Mouse (Mus musculus) midbrain, postnatal 0 days (tissue): ENCODE data around the gene Mfsd14a. TPM values are rescaled to one million over a fixed set of nuclear protein-coding genes. Genes with fewer than 3 reads are reported as not detected.
A peak's percentile ranks its signal among the peaks of the same experiment; 100 is the strongest.

Experiments used
- ATAC-seq: fragments of 200-750 bp; cut with Nextera tagmentation; 2 replicates; pipeline ENCODE4 v1.8.0; 2017; ENCODE audit warnings: moderate number of reproducible peaks, mild to moderate bottlenecking, moderate TSS enrichment, moderate library complexity; ENCODE audit not compliant: low FRiP score
- DNase-seq: peaks from one replicate; pipeline ENCODE4 v3.0.0-alpha.2; 2015; ENCODE audit warnings: low spot score
- H3K27ac ChIP-seq: fragments of 300-500 bp; sonication (generic); 2 replicates; pipeline ENCODE4 v1.5.1; 2014; ENCODE audit warnings: low read depth, mild to moderate bottlenecking, low read length, mixed read lengths
- H3K27me3 ChIP-seq: fragments of 300-500 bp; sonication (generic); 2 replicates; pipeline ENCODE4 v1.6.1; 2014; ENCODE audit warnings: low read length, control low read depth, mixed read lengths; ENCODE audit not compliant: insufficient read depth
- H3K36me3 ChIP-seq: fragments of 300-500 bp; sonication (generic); 2 replicates; pipeline ENCODE4 v1.6.1; 2014; ENCODE audit warnings: low read length, control low read depth, mixed read lengths; ENCODE audit not compliant: insufficient read depth
- H3K4me1 ChIP-seq: fragments of 300-500 bp; sonication (generic); 2 replicates; pipeline ENCODE4 v1.6.1; 2014; ENCODE audit warnings: mild to moderate bottlenecking, control low read depth, antibody characterized with exemption, low read length, mixed read lengths; ENCODE audit not compliant: insufficient read depth
- H3K4me2 ChIP-seq: fragments of 300-500 bp; sonication (generic); 2 replicates; pipeline ENCODE4 v1.6.1; 2014; ENCODE audit warnings: low read depth, mild to moderate bottlenecking, low read length, mixed read lengths; ENCODE audit not compliant: poor library complexity, severe bottlenecking
- H3K4me3 ChIP-seq: fragments of 300-500 bp; sonication (generic); 2 replicates; pipeline ENCODE4 v1.5.1; 2014; ENCODE audit warnings: low read depth, mild to moderate bottlenecking, low read length, moderate library complexity
- H3K9ac ChIP-seq: fragments of 300-500 bp; sonication (generic); replicated peaks from 2 replicates; pipeline ENCODE4 v1.6.1; 2014; ENCODE audit warnings: mild to moderate bottlenecking, low read length, moderate library complexity, mixed read lengths; ENCODE audit not compliant: poor library complexity, severe bottlenecking
- H3K9me3 ChIP-seq: fragments of 300-500 bp; sonication (generic); 2 replicates; pipeline ENCODE4 v1.6.1; 2016; ENCODE audit warnings: low read length, control low read depth
- CTCF ChIP-seq: IDR thresholded peaks from 2 replicates; pipeline ENCODE4 v1.5.1; 2016; ENCODE audit warnings: antibody characterized with exemption, mild to moderate bottlenecking
- WGBS: fragments of 180-500 bp; shearing (Covaris S2); extraction: QIAGEN DNeasy Blood & Tissue Kit; methylation state at CpG from one replicate; pipeline ENCODE4 v1.1.7; 2014; 5-methylcytosine and 5-hydroxymethylcytosine counted together
- polyA plus RNA-seq: library from polyadenylated mRNA; unstranded; fragments of >200 nt; fragmentation: Nextera tagmentation; extraction: Ambion mirVana; gene quantifications from 2 replicates; pipeline ENCODE4 v1.2.1, GENCODE M21; 2015
- total RNA-seq: library from RNA; depleted of rRNA; stranded (reverse); fragments of >200 nt; gene quantifications from 2 replicates; pipeline ENCODE4 v1.2.3, GENCODE M21; 2014; rRNA removed

Gene Mfsd14a
- 44.7 and 51.1 TPM in 2 replicates for total RNA-seq
- polyA plus RNA-seq, result 49.4 and 50.6 TPM in 2 replicates

DNA sequence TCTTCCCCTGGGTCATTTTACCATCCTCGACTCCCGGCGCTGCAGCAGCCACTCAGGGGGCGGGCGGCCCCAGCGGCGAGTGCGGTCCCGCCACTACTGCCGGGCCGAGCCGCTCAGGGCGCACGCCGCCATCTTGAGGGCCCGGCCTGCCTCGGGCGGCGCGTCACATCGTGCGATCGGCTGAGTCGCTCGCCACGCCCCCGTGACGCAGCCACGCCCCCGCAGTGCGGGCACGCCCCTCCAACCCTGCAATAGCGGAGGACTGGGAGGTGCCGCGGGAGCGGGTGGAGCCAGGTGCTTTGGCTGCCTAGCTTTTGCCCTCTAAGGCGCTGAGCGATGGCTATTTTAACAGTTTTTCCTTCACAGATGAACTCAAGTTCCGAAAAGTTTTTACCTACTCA lies at the start of gene Mfsd14a:
TSS of gene Mfsd14a (minus strand) at position 215 of the 401 bp plus-strand sequence.
- peak; percentile 96 for DNase-seq
- Histone ChIP-seq H3K9ac (peak within 1 kb of the TSS; percentile 94), H3K27me3 (no peaks in the 10 kb centered on the region), H3K9me3 (no peaks in the 10 kb centered on the region), H3K36me3 (no peaks in the 10 kb centered on the region), H3K4me1 (no peaks in the 10 kb centered on the region), H3K4me3 (peak within 1 kb of the TSS; percentile 93), H3K4me2 (peak within 1 kb of the TSS; percentile 64), H3K27ac (peak within 1 kb of the TSS; percentile 90)
- TF ChIP-seq CTCF, result no peak
- WGBS, result under 1% methylated on average over 30 of the region's 39 CpGs
- peak; percentile 98 for ATAC-seq

DNA sequence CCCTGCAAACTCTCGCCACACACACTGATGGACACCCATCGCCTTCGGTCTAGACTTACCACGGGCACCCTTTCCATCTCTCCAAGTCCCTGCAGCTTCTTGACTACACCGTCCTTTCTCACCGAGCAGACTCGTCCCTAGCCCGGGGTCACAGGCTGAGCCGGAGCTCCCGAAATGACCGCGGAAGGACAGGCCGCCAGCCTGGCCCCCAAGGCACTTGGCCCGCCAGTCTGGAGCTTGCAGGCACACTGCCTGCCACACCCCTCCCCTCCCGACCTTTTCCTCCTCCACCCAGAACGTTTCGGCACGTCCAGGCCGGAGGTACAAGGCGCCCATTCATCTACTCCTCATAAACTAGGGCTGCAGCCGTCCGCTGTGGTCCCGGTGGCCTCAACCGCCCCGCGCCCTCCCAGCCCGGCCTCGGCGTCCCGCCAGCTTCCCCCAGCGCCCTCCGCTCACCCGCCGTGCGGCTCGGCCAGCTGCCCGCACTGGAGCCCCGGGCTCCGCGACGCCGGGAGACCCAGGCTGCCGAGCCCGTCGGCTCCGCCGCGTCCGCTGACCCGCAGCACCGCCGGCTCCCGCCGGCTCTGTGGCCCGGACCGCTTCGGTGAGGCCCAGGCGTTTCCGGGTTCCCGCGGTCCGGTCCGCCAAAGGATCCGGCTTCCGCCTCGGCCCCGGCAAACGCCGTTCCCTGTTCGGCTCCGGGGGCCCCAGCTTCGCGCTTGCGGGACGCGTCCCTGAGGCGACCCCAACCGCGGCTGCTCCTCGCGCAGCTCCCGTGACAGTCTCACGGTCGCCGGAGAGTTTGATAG lies 49.4 kb upstream of the Mfsd14a start:
- TF ChIP-seq CTCF, result no peak
- no peaks in the 10 kb centered on the region for H3K27me3 ChIP-seq
- ATAC-seq, result peak; percentile 94
- DNase-seq, result peak; percentile 75
- peak overlapping the region; percentile 96 for H3K4me3 ChIP-seq
- H3K4me1 ChIP-seq, result peaks cover 7% of the 10 kb centered on the region
- peak overlapping the region; percentile 93 for H3K9ac ChIP-seq
- no peaks in the 10 kb centered on the region for H3K36me3 ChIP-seq
- no peaks in the 10 kb centered on the region for H3K9me3 ChIP-seq
- peak overlapping the region; percentile 78 for H3K27ac ChIP-seq
- H3K4me2 ChIP-seq, result peak overlapping the region; percentile 81
- under 1% methylated on average over 71 of the region's 85 CpGs for WGBS

DNA sequence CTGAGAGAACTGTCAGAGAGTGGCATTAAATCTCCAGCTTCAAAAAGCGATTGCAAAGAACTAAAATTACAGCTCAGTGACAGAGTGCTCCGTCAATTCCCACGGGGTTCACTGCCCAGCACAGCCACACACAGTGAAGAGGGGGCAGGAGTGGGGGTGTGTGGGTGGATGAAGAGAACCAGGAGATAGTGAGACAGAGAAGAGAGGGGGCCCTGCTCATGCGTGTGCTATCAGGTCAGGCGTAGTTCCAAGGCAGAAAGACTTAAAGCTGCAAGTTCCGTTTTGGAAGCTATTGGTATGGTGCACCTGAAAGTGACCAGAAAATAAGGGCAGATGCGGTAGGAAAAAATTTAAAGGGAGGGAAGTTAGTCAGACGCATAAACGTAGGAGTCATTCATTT lies 48.5 kb upstream of the Mfsd14a start:
- no peaks in the 10 kb centered on the region for H3K9me3 ChIP-seq
- 0 out of 2 replicates have a peak overlapping the region, but pooled peaks have one; percentile 93 for H3K9ac ChIP-seq
- no peak for ATAC-seq
- H3K27ac ChIP-seq, result no peak overlapping the region
- TF ChIP-seq CTCF, result no peak
- WGBS, result 57% methylated on average over 9 of the region's 9 CpGs
- no peaks in the 10 kb centered on the region for H3K36me3 ChIP-seq
- DNase-seq, result no peak
- no peaks in the 10 kb centered on the region for H3K27me3 ChIP-seq
- peak overlapping the region; percentile 81 for H3K4me2 ChIP-seq
- H3K4me3 ChIP-seq, result peak overlapping the region; percentile 96
- peaks cover 7% of the 10 kb centered on the region for H3K4me1 ChIP-seq

DNA sequence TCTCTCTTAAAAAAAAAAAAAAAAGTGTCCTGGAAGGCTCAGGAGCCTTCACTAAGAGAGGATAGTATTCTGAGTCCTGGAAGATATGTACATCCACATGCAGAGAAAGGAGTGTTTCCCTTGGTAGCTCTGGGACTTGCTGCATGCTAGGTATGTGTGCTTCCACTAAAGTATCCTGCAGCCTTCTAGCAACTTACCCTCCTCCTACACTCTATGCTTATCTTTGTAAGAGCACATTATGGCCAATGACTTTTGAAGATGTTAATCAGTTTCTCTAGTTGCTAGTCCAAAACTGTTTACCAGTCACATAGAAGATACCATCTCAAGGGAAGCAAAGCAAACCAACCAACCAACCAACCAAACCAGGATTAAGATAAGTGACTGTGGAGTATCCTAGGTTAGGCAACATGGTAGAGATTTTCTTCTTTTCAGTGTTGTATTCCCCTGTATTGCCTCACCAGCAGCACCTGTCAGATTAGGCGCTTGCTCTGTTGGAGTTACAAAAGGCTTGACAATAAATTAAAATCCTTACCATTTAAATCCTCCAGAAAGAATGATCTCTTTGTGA lies 43.2 kb upstream of the Mfsd14a start:
- ATAC-seq, result no peak
- Histone ChIP-seq H3K9ac (no peak overlapping the region), H3K27me3 (no peaks in the 10 kb centered on the region), H3K4me2 (no peak overlapping the region), H3K9me3 (no peaks in the 10 kb centered on the region), H3K4me1 (peaks cover under 1% of the 10 kb centered on the region; the same call in 1 of the 2 replicates), H3K27ac (no peak overlapping the region), H3K36me3 (peaks cover 2% of the 10 kb centered on the region; the same call in 1 of the 2 replicates), H3K4me3 (no peak overlapping the region)
- no peak for TF ChIP-seq CTCF
- DNase-seq, result no peak
- 76% methylated on average over 1 of the region's 1 CpGs for WGBS

DNA sequence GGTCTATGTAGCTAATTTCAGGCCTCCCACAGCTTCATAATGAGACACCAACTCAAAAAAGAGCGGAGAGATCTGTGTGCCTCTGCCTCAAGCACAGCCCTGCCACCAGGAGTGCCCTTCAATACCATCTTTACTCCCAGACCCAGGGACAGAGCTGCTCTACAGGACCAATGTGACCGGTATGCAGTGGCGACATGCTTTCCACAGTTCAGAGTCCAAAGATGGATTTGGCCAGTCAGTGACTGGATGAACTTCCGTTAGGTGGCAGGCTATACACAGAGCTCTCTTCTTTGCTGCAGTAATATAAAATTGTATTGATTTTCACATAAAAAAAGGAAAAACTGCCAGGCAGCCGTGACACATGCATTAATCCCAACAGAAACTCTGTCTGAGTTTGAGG lies 41.4 kb upstream of the Mfsd14a start:
- H3K4me1 ChIP-seq, result no peaks in the 10 kb centered on the region
- DNase-seq (no peak), ATAC-seq (no peak)
- TF ChIP-seq CTCF, result no peak
- peaks cover 2% of the 10 kb centered on the region; the same call in 1 of the 2 replicates for H3K36me3 ChIP-seq
- H3K4me2 ChIP-seq, result no peak overlapping the region
- no peak overlapping the region for H3K27ac ChIP-seq
- H3K27me3 ChIP-seq, result no peaks in the 10 kb centered on the region
- WGBS, result 94% methylated on average over 5 of the region's 5 CpGs
- H3K9me3 ChIP-seq, result no peaks in the 10 kb centered on the region
- no peak overlapping the region for H3K9ac ChIP-seq
- H3K4me3 ChIP-seq, result no peak overlapping the region
